Mouse (Mus musculus): ENCODE measurements around the gene Ppm1n.

Ppm1n gene

GRCm38 (mm10) chr7:19243858-19244257, 36.0 kb downstream of the Ppm1n start:
- no peak for DNase-seq

DNA sequence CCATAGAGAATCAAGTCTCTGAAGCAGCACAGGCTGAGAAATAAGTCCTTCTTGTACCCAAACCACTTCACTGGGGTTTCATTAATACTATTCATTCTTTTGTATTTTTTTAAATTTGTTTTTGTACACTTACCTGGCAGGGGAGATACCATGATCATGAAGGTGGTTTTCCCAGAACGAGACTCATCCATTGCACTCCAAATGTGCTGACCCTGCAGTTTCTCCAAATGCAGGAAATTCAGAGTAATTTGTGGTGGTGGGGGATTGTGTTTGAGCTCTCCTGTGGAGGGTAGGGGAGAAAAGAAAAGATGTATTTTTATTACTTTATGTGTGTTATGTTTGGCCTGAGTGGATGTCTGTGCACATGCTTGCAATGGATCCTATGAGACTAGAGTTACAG, 37.9 kb downstream of the Ppm1n start:
- DNase-seq = no peak

- DNase-seq = peak; percentile 46
Measured at GRCm38 (mm10) chr7:19240905-19241463, 38.9 kb downstream of the Ppm1n start.

- no peak for DNase-seq
Measured at GRCm38 (mm10) chr7:19239986-19240385, 39.9 kb downstream of the Ppm1n start.

DNA sequence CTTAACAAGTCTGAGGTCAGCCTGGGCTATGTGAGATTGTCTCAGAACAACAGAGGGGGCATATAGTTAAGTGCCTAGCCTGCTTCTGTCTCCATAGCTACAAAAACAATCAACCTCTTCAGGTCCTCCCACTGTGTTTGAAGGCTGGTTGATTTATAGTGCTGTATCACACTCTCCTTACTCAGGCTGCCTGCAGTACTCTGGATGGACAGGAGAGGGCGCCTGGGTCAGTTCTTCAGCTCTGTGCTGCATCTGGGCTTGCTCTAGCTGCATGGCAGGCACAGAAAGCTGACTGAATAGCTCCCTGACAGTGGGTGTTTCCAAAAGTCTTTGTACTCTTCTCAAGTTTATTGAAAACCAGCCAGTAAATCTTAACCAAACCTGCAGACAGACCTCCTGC, 40.4 kb downstream of the Ppm1n start:
- DNase-seq = peak; percentile 84

DNA sequence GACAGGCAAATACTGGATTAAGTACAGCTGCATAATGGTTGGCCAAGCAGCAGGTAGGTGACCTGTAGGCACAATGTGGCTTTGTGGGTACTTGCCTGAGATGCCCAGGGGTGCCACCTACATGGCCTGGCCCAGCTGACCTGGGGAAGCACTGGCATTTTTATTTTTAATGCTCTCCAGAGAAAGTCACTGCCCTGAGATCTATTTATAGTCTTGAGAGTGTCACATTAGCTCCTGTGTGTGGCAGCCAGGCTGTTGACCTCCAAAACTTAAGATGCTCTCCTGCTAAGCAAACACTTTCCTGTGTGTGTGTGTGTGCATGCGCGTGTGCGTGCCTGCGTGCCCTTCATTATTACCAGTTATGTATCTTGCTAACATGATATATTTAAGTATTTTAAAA, 41.5 kb downstream of the Ppm1n start:
- DNase-seq = no peak

DNA sequence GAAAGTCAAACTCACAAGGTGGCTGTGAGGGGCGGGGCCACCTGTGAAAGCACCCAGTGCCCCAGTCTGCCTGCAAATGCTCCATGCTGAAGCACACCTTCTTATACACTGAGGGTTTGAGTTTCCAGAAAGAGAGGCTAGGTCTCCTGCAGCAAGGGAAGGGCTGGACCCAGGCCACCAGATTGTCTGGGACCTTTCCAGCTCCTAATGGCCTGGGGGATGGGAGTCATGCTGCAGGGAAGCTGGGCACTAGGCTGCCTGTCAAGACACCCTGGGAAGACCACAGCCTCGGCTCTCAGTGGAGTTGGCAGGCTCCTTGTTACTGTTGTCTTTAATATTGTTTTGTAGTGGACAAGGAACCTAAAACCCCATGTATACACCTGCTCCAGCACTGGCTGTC, 43.5 kb downstream of the Ppm1n start:
- DNase-seq = no peak

GRCm38 (mm10) chr7:19235092-19235671, 44.7 kb downstream of the Ppm1n start:
- DNase-seq = no peak

DNA sequence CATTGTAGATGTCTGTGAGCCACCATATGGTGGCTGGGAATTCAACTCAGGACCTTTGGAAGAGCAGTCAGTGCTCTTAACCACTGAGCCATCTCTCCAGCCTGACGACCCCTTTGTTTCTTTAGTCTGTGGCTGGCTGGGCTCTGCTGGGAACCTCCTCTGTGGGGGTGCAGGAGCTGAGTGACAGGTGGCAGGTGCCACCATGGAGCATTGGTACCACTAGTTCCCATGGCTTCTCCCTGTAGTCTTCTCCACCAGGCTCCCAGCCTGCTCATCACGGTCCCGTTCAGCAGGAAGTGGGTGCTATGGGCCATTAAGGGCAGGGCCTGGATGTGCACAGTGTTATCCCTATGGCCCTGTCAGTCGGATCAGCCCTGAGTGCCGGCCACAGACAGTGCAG, 45.2 kb downstream of the Ppm1n start:
- DNase-seq = no peak

DNA sequence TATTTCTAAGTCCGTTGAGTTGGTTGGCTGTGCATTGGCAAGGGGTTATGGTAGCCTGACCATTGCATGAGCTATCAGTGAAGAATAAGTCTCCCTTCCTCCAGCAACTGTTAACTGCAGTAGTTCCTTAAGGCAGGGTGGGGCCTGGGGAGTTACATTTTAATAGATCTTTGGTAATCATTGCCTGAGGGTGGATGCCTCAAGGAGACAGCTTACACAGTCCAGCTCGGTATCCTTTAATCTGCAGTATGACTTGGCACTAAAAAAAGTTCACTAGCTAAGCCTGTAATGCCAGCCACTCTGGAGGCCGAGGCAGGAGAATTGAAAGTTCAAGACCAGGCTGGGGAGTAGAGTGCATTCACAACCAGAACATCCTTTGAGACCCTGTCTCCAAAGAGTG, 48.0 kb downstream of the Ppm1n start:
- no peak for DNase-seq

DNA sequence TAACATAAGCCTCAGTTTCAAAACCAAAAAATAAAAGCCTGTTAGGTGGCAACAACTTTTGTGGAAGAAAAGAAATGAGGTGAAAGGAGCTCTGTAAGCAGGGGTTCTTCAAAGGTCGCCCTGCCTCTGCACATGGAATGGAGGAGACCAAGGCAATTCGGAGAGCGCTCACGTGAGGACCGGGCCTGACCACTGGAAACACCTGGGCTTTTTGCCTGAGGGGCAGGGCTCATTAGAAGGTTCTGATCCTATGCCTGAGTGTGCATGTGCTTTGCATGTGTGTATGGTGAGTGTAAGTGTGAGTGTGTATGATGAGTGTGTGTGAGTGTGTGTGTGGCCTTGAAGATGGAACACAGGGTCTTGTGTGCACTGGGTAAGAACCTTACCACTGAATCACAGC, 49.0 kb downstream of the Ppm1n start:
- DNase-seq = no peak

- DNase-seq = no peak
Measured at GRCm38 (mm10) chr7:19230041-19230580, 49.8 kb downstream of the Ppm1n start.

DNA sequence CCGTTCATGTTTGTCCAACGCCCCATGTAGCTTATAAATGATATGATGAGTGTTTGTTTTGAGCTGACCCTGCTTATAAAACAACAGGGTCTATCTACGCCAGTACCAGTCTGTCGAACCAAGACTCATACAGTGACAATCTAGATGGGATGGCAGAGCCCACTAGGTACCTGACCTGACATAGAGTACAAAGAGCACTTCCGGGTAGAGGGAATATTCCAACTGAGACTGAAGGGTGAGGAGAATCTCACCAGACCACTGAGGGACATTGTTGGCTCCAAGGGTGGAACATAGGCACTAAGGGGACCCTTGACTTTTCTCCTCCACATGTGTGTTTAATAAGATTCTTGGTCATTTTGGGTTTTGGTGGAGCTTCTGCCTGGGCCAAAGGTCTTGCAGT, 50.5 kb downstream of the Ppm1n start:
- DNase-seq = no peak

GRCm38 (mm10) chr7:19228793-19229148, 51.1 kb downstream of the Ppm1n start:
- no peak for DNase-seq

DNA sequence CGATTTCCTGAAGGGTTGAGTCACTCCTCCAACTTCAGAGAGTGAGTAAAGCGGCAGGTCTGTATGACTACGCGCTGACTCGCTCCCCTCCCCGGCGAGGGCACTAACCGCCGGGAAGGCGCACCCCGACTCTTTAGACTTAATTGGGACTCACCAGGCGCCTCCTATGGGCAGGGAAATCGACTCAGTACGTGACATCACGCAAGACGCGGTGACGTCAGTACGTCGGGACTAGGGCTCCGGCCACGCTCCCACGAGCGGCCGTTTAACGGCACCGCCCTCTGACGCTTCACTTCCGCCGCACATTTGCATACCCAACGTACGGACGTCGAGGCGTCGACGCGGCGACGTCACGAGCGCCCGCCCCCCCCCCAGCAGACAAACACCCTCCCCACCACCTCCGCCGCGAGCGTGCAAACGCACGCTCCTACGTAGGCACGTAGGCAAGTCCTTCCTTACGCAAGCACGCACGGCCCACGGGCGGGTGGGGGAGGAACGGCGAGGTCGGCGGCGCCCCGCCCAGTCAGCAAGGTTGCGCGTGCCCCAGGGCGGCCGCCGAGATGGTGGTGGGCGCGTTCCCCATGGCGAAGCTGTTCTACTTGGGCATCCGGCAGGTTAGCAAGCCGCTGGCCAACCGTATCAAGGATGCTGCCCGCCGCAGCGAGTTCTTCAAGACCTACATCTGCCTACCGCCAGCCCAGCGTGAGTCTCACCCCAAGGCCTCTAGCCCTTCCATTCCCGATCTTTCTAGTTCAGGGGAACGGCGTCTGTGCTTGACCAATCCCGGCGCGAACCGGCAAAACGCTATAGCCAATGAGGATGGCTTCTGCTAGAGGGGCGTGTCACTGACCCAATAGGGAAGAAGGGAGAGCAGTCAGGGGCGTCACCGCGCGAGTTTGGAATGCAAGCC, 51.7 kb downstream of the Ppm1n start, which contains the start of gene Opa3:
TSS of gene Opa3 (plus strand) at position 452 of the 910 bp plus-strand sequence.
- DNase-seq = peak; percentile 99

GRCm38 (mm10) chr7:19226817-19227797, 52.8 kb downstream of the Ppm1n start:
- no peak for DNase-seq
